Mouse (Mus musculus) MEL-GATA-1-ER (cell line): Measurements from ENCODE around the gene Apmap.
A peak's percentile ranks its signal among the peaks of the same experiment; 100 is the strongest.

Source experiments
- DNase-seq: peaks from one replicate; pipeline ENCODE4 v3.0.0-alpha.2; 2012; ENCODE audit warnings: low read depth; ENCODE audit errors: extremely low read depth

Gene Apmap

GRCm38 (mm10) chr2:150608087-150608799, at the start of gene Apmap:
Gene Apmap (minus strand): TSS chr2:150608567.
- peak; percentile 88 for DNase-seq

GRCm38 (mm10) chr2:150656975-150657768, 48.8 kb upstream of the Apmap start:
- no peak for DNase-seq

DNA sequence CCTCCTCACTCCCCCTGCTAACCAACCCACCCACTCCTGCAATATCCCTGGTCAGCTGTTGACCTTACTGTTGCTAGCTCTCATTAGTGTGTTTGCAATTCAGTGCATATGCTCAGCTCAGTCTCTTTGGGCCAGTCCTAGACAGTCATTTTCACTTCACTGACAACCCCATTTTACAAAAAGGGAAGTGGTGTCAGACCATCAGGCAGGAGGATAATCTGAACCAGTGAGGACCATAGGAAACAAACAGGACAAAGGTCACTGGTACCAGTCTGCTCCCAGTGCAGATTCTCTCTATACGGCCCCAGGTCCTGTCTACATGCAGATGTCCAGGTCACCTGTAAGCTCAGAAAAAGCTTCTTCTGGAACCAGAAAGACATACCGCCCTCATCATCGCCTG, 47.7 kb upstream of the Apmap start:
- DNase-seq: no peak

GRCm38 (mm10) chr2:150655290-150655689, 46.9 kb upstream of the Apmap start:
- DNase-seq: no peak

GRCm38 (mm10) chr2:150654814-150655213, 46.4 kb upstream of the Apmap start:
- DNase-seq: no peak

- no peak for DNase-seq
Observed at GRCm38 (mm10) chr2:150651366-150651765, 43.0 kb upstream of the Apmap start.

GRCm38 (mm10) chr2:150650511-150651074, 42.2 kb upstream of the Apmap start:
- no peak for DNase-seq

GRCm38 (mm10) chr2:150648300-150648895, 40.0 kb upstream of the Apmap start:
- no peak for DNase-seq

GRCm38 (mm10) chr2:150647681-150648299, 39.4 kb upstream of the Apmap start:
- DNase-seq: no peak

- DNase-seq: no peak
Observed at GRCm38 (mm10) chr2:150646411-150647121, 38.2 kb upstream of the Apmap start.

- DNase-seq: no peak
Observed at GRCm38 (mm10) chr2:150645225-150645624, 36.9 kb upstream of the Apmap start.

DNA sequence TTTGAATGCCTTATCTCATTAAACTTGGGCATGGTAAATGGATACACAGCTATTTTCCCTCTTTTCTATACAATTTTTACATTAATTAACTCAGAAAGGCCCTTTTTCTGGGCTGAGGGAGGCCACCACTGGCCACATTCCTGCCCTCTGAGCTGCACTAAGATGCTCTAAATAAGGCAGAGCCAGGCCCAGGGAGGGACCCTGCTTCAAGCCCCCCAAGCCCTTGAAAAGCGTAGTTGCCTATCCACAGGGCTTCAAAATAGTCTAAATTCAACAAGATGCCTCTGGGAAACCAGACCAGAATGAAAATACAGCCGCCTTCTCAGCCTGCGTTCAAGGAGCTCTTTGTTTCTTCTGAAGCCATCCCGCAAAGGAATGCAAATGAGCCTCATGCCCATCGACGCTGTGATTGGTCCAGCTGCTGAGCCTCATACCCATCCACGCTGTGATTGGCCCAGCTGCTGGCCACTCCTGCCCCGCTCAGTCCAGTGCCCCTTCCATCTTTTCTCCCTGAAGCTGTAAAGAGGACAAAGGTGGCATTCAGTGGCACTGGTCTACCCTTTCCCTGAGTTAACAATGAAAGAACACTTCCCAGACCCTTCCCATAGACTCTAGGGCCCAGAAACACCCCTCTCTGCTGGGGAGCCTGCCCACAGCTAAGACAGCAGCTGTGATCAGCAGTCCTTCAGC, 35.5 kb upstream of the Apmap start:
- no peak for DNase-seq

- no peak for DNase-seq
Observed at GRCm38 (mm10) chr2:150643166-150643565, 34.8 kb upstream of the Apmap start.

DNA sequence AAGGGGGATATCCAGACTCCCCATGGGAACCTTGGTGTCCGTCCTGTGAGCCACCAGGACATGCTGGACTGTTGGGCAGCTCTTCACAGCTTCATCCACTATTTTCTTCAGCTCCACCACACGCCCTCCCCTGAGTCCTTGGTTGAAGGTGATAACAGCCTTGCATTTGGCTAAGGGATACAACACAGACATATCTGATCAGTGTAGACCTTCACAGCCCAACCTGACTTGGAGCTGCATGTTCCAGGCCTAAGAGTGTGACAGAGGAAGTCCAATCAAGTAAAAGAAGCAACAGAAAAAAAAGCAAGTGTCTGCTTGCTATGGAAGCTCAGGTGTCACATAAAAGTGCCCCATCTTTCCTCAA, 30.0 kb upstream of the Apmap start:
- no peak for DNase-seq

GRCm38 (mm10) chr2:150637702-150638369, 29.5 kb upstream of the Apmap start:
- no peak for DNase-seq

GRCm38 (mm10) chr2:150635877-150636446, 27.6 kb upstream of the Apmap start:
- DNase-seq: no peak

- DNase-seq: no peak
Observed at GRCm38 (mm10) chr2:150629255-150629654, 20.9 kb upstream of the Apmap start.

- DNase-seq: peak; percentile 5
Observed at GRCm38 (mm10) chr2:150627140-150627539, 18.8 kb upstream of the Apmap start.

GRCm38 (mm10) chr2:150624926-150625325, 16.6 kb upstream of the Apmap start:
- DNase-seq: no peak
